ENCODE assay signal across 13 mouse cellular contexts in the genomic region with DNA sequence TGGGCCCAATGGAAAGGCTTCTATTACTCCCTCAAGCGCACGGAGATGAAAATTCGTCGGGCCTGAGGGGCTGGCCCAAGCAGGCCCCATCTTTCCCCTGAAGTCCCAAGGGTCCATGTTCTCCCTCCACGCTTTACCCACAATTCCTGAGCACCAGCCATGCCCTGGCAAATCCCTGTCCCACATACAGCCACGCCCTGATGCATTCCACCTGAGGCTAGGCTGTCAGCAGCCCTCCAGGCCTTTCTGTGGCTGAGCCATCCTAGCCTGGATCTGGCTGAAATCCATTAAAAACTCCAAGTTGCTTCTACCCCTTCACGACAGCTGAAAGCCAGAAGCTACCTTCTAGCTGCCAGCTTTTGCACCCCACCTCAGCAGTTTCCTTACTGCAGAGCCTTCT. TPM values are rescaled to one million over a fixed set of nuclear protein-coding genes. Genes with fewer than 3 reads are reported as not detected.
DNase-seq lines count a peak whose midpoint lies in the region; ATAC-seq and TF ChIP-seq lines count a peak whose summit lies in the region.
"Had no signal": no experiment of that assay in that cellular context is flagged by ENCODE, and none has a peak within 500 bp of the region (broad histone marks: within the 10 kb centered on the region; RNA-seq: fewer than 3 reads in every experiment).

No protein-coding gene starts in this region.

- DNase-seq in heart, adult 11 months: peak; percentile 87
- DNase-seq in heart, postnatal 10 days: no peak
- no peak for DNase-seq in lung, postnatal 0 days (ENCODE audit: low spot score)
- no peak for DNase-seq in lung, postnatal 4 days
- no peak for DNase-seq in limb, embryonic 11.5 days (ENCODE audit: low spot score)
- no peak for DNase-seq in thymus, postnatal 0 days (ENCODE audit: low spot score)
- no peak for DNase-seq in left cerebral cortex, postnatal 36 days (ENCODE audit: low spot score in 2 of 2)
- no peak for DNase-seq in retina, postnatal 1 day
- DNase-seq: liver, postnatal 0 days; thymus, adult 18-20 months had no signal

- H3K4me1 ChIP-seq in lung, postnatal 0 days (ENCODE audit: insufficient read depth, low read depth, low read length): peaks cover 5% of the 10 kb centered on the region; the same call in 1 of the 2 replicates
- peaks cover 36% of the 10 kb centered on the region for H3K4me1 ChIP-seq in limb, embryonic 11.5 days (ENCODE audit: control insufficient read depth, insufficient read depth, low read length)

- TF ChIP-seq CTCF in lung, postnatal 0 days (IDR thresholded peaks at IDR 0.05): no peak

- no peak overlapping the region for H3K9ac ChIP-seq in lung, postnatal 0 days (replicated peaks; ENCODE audit: low read depth)
- H3K9ac ChIP-seq in limb, embryonic 11.5 days (ENCODE audit: low read length): no peak overlapping the region
- H3K9ac ChIP-seq: liver, postnatal 0 days had no signal

- peak overlapping the region; percentile 32; the same call in 1 of the 2 replicates for H3K27ac ChIP-seq in lung, postnatal 0 days (ENCODE audit: low read length)
- peak overlapping the region; percentile 8; the same call in 1 of the 2 replicates for H3K27ac ChIP-seq in limb, embryonic 11.5 days (replicated peaks; ENCODE audit: low read depth, low read length)
- H3K27ac ChIP-seq: kidney, postnatal 0 days; left cerebral cortex, adult 2 months had no signal

- no peak for ATAC-seq in lung, postnatal 0 days
- ATAC-seq in limb, embryonic 11.5 days (ENCODE audit: insufficient number of reproducible peaks, low FRiP score, low TSS enrichment, low read depth): no peak
- ATAC-seq: liver, postnatal 0 days had no signal

- H3K27me3 ChIP-seq in lung, postnatal 0 days (replicated peaks; ENCODE audit: insufficient read depth, low read length): no peaks in the 10 kb centered on the region
- no peaks in the 10 kb centered on the region for H3K27me3 ChIP-seq in limb, embryonic 11.5 days (ENCODE audit: control insufficient read depth, insufficient read depth, low read length)

- TF ChIP-seq EP300 in lung, postnatal 0 days (IDR thresholded peaks at IDR 0.05): no peak

- no peaks in the 10 kb centered on the region for H3K9me3 ChIP-seq in lung, postnatal 0 days (ENCODE audit: low read length)
- H3K9me3 ChIP-seq in limb, embryonic 11.5 days (ENCODE audit: control insufficient read depth, low read length): no peaks in the 10 kb centered on the region

- WGBS in lung, postnatal 0 days: 80% methylated on average over 7 of the region's 7 CpGs
- WGBS in limb, embryonic 11.5 days: 89% methylated on average over 7 of the region's 7 CpGs

- H3K4me2 ChIP-seq in lung, postnatal 0 days (replicated peaks; ENCODE audit: low read depth, low read length): peak overlapping the region; percentile 45
- H3K4me2 ChIP-seq in limb, embryonic 11.5 days (ENCODE audit: low read depth, severe bottlenecking): no peak overlapping the region

- H3K36me3 ChIP-seq in lung, postnatal 0 days (ENCODE audit: insufficient read depth, low read length): peaks cover 26% of the 10 kb centered on the region; the same call in 1 of the 2 replicates
- H3K36me3 ChIP-seq in limb, embryonic 11.5 days (ENCODE audit: control insufficient read depth, insufficient read depth, low read length): peaks cover 26% of the 10 kb centered on the region

- 0 out of 2 replicates have a peak overlapping the region, but pooled peaks have one; percentile 37 for H3K4me3 ChIP-seq in lung, postnatal 0 days (ENCODE audit: low read depth, low read length)
- no peak overlapping the region for H3K4me3 ChIP-seq in limb, embryonic 11.5 days (ENCODE audit: low read depth, low read length)
- H3K4me3 ChIP-seq: left cerebral cortex, adult 2 months had no signal

- intact Hi-C loops in heart, postnatal 10 days (cut with DNase I): no loop called here
- intact Hi-C loops in left cerebral cortex, postnatal 36 days (cut with DNase I): no loop called here

RNA-seq across cellular contexts. Expression of gene Mfap4, which starts 2.7 kb away (rescaled TPM):
- 100 to 1,000 TPM; 112 to 142 TPM for total RNA-seq in heart, postnatal 10 days (2021)
- 2,152 and 2,309 TPM in 2 replicates for polyA plus RNA-seq in lung, postnatal 0 days (2015; fragmentation: Nextera tagmentation; extraction: Ambion mirVana)
- polyA plus RNA-seq in limb, embryonic 11.5 days (2014; fragmentation: Nextera tagmentation; extraction: Ambion mirVana): 244 and 251 TPM in 2 replicates
- polyA plus RNA-seq in thymus, postnatal 0 days (2015; fragmentation: Nextera tagmentation; extraction: Ambion mirVana): 5.5 and 10.7 TPM in 2 replicates
- total RNA-seq in left cerebral cortex, postnatal 36 days (2021): 1 to 10 TPM; 2.6 to 3.3 TPM

RNA-seq across cellular contexts. Expression of gene Mapk7, which starts 6.3 kb away (rescaled TPM):
- total RNA-seq in heart, postnatal 10 days (2021): 10 to 100 TPM; 11.7 to 12.0 TPM
- polyA plus RNA-seq in lung, postnatal 0 days (2015; fragmentation: Nextera tagmentation; extraction: Ambion mirVana): 36.2 and 39.5 TPM in 2 replicates
- polyA plus RNA-seq in limb, embryonic 11.5 days (2014; fragmentation: Nextera tagmentation; extraction: Ambion mirVana): 58.6 and 63.6 TPM in 2 replicates
- polyA plus RNA-seq in thymus, postnatal 0 days (2015; fragmentation: Nextera tagmentation; extraction: Ambion mirVana): 26.0 and 26.2 TPM in 2 replicates
- total RNA-seq in left cerebral cortex, postnatal 36 days (2021): 10 to 100 TPM; 21.6 to 22.9 TPM

RNA-seq across cellular contexts. Expression of gene B9d1, which starts 17.0 kb away (rescaled TPM):
- total RNA-seq in heart, postnatal 10 days (2021): 10 to 100 TPM; 10.2 to 10.3 TPM
- polyA plus RNA-seq in lung, postnatal 0 days (2015; fragmentation: Nextera tagmentation; extraction: Ambion mirVana): 16.8 and 17.1 TPM in 2 replicates
- polyA plus RNA-seq in limb, embryonic 11.5 days (2014; fragmentation: Nextera tagmentation; extraction: Ambion mirVana): 40.9 and 42.7 TPM in 2 replicates
- polyA plus RNA-seq in thymus, postnatal 0 days (2015; fragmentation: Nextera tagmentation; extraction: Ambion mirVana): 6.7 and 8.9 TPM in 2 replicates
- 10 to 100 TPM; 40.3 to 44.4 TPM for total RNA-seq in left cerebral cortex, postnatal 36 days (2021)

RNA-seq across cellular contexts. Expression of gene Rnf112, which starts 34.0 kb away (rescaled TPM):
- total RNA-seq in heart, postnatal 10 days (2021): under 1 TPM; 0.19 to 0.27 TPM
- 0.24 and 0.32 TPM in 2 replicates for polyA plus RNA-seq in lung, postnatal 0 days (2015; fragmentation: Nextera tagmentation; extraction: Ambion mirVana)
- polyA plus RNA-seq in limb, embryonic 11.5 days (2014; fragmentation: Nextera tagmentation; extraction: Ambion mirVana): 0.13 TPM in 1 of 2 replicates, not detected in the other
- polyA plus RNA-seq in thymus, postnatal 0 days (2015; fragmentation: Nextera tagmentation; extraction: Ambion mirVana): not detected in 2 replicates
- total RNA-seq in left cerebral cortex, postnatal 36 days (2021): 100 to 1,000 TPM; 274 to 345 TPM
- total RNA-seq: heart, postnatal 36 days had no signal

Comparison
In these comparisons a context has a peak if more than half of its experiments do, and no peak if none do; other contexts are left out.
1. RNA of gene Mfap4, which starts 2.7 kb away (polyA plus RNA-seq): 2,152 to 2,309 TPM in lung, postnatal 0 days and 244 to 251 TPM in limb, embryonic 11.5 days; 5.5 to 10.7 TPM in thymus, postnatal 0 days; every median in the first group is over 10 times any median in the second.